Mouse (Mus musculus) MEL-GATA-1-ER (cell line): Measurements from ENCODE around the gene Krtap1-5.

Experiments used
- DNase-seq: peaks from one replicate; pipeline ENCODE4 v3.0.0-alpha.2; 2012; ENCODE audit warnings: low read depth; ENCODE audit errors: extremely low read depth

Krtap1-5 gene

GRCm38 (mm10) chr11:99547892-99548291 is 32.9 kb downstream of the Krtap1-5 start:
- DNase-seq: no peak

- no peak for DNase-seq
These were observed 41.1 kb downstream of the Krtap1-5 start for GRCm38 (mm10) chr11:99539721-99540120.
